Mouse (Mus musculus) G1E (cell line): ENCODE results near the gene Adgrg2. TPM values are rescaled to one million over a fixed set of nuclear protein-coding genes. Genes with fewer than 3 reads are reported as not detected.

Experiments used
- ATAC-seq: 2 replicates; pipeline ENCODE4 v1.8.0; 2016; ENCODE audit warnings: mild to moderate bottlenecking; ENCODE audit not compliant: insufficient number of reproducible peaks, poor library complexity, low FRiP score, severe bottlenecking; ENCODE audit errors: extremely low read depth
- DNase-seq: peaks from one replicate; pipeline ENCODE4 v3.0.0; 2012; ENCODE audit warnings: low spot score
- H3K27me3 ChIP-seq: 2 replicates; pipeline ENCODE4 v1.6.1; 2012; ENCODE audit warnings: mild to moderate bottlenecking, low read length, inconsistent platforms; ENCODE audit not compliant: insufficient read depth
- H3K36me3 ChIP-seq: replicated peaks from 2 replicates; pipeline ENCODE3; 2012; ENCODE audit warnings: mild to moderate bottlenecking, inconsistent platforms
- H3K4me1 ChIP-seq: 2 replicates; pipeline ENCODE4 v1.6.1; 2012; ENCODE audit warnings: low read depth, low read length, inconsistent platforms, mixed read lengths; ENCODE audit not compliant: insufficient read depth
- H3K4me3 ChIP-seq: 2 replicates; pipeline ENCODE4 v1.5.1; 2012; ENCODE audit warnings: low read depth, mild to moderate bottlenecking, inconsistent platforms, low read length, moderate library complexity, mixed read lengths
- H3K9me3 ChIP-seq: replicated peaks from 2 replicates; pipeline ENCODE4 v1.6.1; 2012; ENCODE audit warnings: inconsistent platforms
- CTCF ChIP-seq: IDR thresholded peaks from 2 replicates; pipeline ENCODE4 v1.5.1; 2012; ENCODE audit warnings: low read depth, low read length, inconsistent platforms, mixed read lengths
- GATA1 ChIP-seq: IDR thresholded peaks from 2 replicates; pipeline ENCODE4 v1.6.1; 2012; ENCODE audit warnings: borderline replicate concordance, low read length, inconsistent platforms, mixed read lengths
- GATA2 ChIP-seq: IDR thresholded peaks from 2 replicates; pipeline ENCODE4 v1.6.1; 2012; ENCODE audit warnings: low read depth, low read length, inconsistent platforms, borderline replicate concordance
- POLR2AphosphoS5 ChIP-seq: IDR thresholded peaks from 2 replicates; pipeline ENCODE4 v1.6.1; 2012; ENCODE audit warnings: low read depth, low read length, inconsistent platforms; ENCODE audit not compliant: insufficient replicate concordance
- TAL1 ChIP-seq: conservative IDR thresholded peaks from 2 replicates; pipeline ENCODE4 v1.6.1; 2012; ENCODE audit warnings: low read depth, low read length, inconsistent platforms, mixed read lengths
- polyA plus RNA-seq: library from polyadenylated mRNA; stranded (reverse); fragments of >175 nt; gene quantifications from 2 replicates; pipeline ENCODE4 v1.2.3, GENCODE M21; 2012
- total RNA-seq, 2 experiments: library from RNA; stranded (forward) in 1 of 2; stranded (reverse) in 1 of 2; fragments of 200-1000 nt in 1 of 2; fragments of >200 nt in 1 of 2; fragmentation: Nextera tagmentation in 1 of 2; gene quantifications; 2 replicates each; pipeline ENCODE4 v1.2.3; 2014 to 2017

Gene Adgrg2
- total and polyA plus RNA-seq, 3 experiments = not detected

- H3K4me1 ChIP-seq = peaks cover 7% of the 10 kb centered on the region
- H3K27me3 ChIP-seq = no peaks in the 10 kb centered on the region
- no peak for DNase-seq
- no peak for ATAC-seq
- H3K4me3 ChIP-seq = no peak overlapping the region
- no peak for TF ChIP-seq GATA2
- TF ChIP-seq GATA1 = no peak
- TF ChIP-seq POLR2AphosphoS5 = no peak
- TF ChIP-seq CTCF = no peak
- TF ChIP-seq TAL1 = no peak
- H3K9me3 ChIP-seq = no peaks in the 10 kb centered on the region
- peaks cover 17% of the 10 kb centered on the region for H3K36me3 ChIP-seq
Observed at GRCm38 (mm10) chrX:160510197-160510596, 119.7 kb downstream of the Adgrg2 start.

- Histone ChIP-seq H3K4me3 (no peak overlapping the region), H3K9me3 (no peaks in the 10 kb centered on the region), H3K36me3 (peaks cover 13% of the 10 kb centered on the region), H3K4me1 (no peaks in the 10 kb centered on the region), H3K27me3 (no peaks in the 10 kb centered on the region)
- ATAC-seq (no peak), DNase-seq (no peak)
- TF ChIP-seq GATA1 (no peak), TAL1 (no peak), CTCF (no peak), GATA2 (no peak), POLR2AphosphoS5 (no peak)
Observed at GRCm38 (mm10) chrX:160516027-160516426, 125.5 kb downstream of the Adgrg2 start.

GRCm38 (mm10) chrX:160542772-160543171, 152.3 kb downstream of the Adgrg2 start:
- H3K4me3 ChIP-seq = no peak overlapping the region
- DNase-seq (no peak), ATAC-seq (no peak)
- no peaks in the 10 kb centered on the region for H3K9me3 ChIP-seq
- H3K36me3 ChIP-seq = peaks cover 39% of the 10 kb centered on the region
- no peaks in the 10 kb centered on the region for H3K27me3 ChIP-seq
- TF ChIP-seq POLR2AphosphoS5 (no peak), TAL1 (no peak), GATA1 (no peak), GATA2 (no peak), CTCF (no peak)
- H3K4me1 ChIP-seq = no peaks in the 10 kb centered on the region

Other genes starting within 250 kb of the Adgrg2 start
- 47.7 and 53.1 TPM in 2 replicates for gene Phka2, start 111.5 kb downstream of the Adgrg2 start, total RNA-seq (2014; fragmentation: Nextera tagmentation)
- 20.9 and 21.1 TPM in 2 replicates for gene Phka2, start 111.5 kb downstream of the Adgrg2 start, total RNA-seq (2017)
- 6.9 and 7.3 TPM in 2 replicates for gene Phka2, start 111.5 kb downstream of the Adgrg2 start, polyA plus RNA-seq